Mouse (Mus musculus) lung, adult 2 months (tissue): ENCODE results near the gene Mogat1.

Experiments
- CTCF ChIP-seq: fragments of 200-500 bp; IDR thresholded peaks from 2 replicates; pipeline ENCODE4 v1.5.1; 2011; ENCODE audit warnings: mild to moderate bottlenecking, low read length, control low read depth; ENCODE audit not compliant: insufficient read depth
- POLR2A ChIP-seq: fragments of 200-500 bp; IDR thresholded peaks from 2 replicates; pipeline ENCODE4 v1.6.1; 2011; ENCODE audit warnings: low read depth, mild to moderate bottlenecking, control low read depth, low read length, borderline replicate concordance; ENCODE audit errors: extremely low read depth

GRCm38 (mm10) chr1:78488752-78489492, 21.9 kb upstream of the Mogat1 start, which contains the start of gene Farsb:
- TF ChIP-seq CTCF: no peak
- peak; percentile 74; the same call in 1 of the 2 replicates for TF ChIP-seq POLR2A
